Mouse (Mus musculus): ENCODE measurements around the gene Mlc1.

- no peak for TF ChIP-seq JUND (conservative IDR thresholded peaks at IDR 0.05; ENCODE audit: low read depth, low read length)
- no peak for TF ChIP-seq CTCF (conservative IDR thresholded peaks at IDR 0.05 in 1 of 2, IDR thresholded peaks at IDR 0.05 in 1 of 2; ENCODE audit: low read depth in 2 of 2, low read length in 2 of 2)
- TF ChIP-seq KAT2A (IDR thresholded peaks at IDR 0.05; ENCODE audit: insufficient replicate concordance, low read length) = no peak
- no peak for TF ChIP-seq CHD1 (IDR thresholded peaks at IDR 0.05; ENCODE audit: low read depth, low read length)
These were observed 14.7 kb downstream of the Mlc1 start for GRCm38 (mm10) chr15:88964070-88964578.

Data from CH12.LX (cell line).